Mouse (Mus musculus) cortical plate, adult 2 months (tissue): ENCODE data around the gene Fsd1. TPM values are rescaled to one million over a fixed set of nuclear protein-coding genes. Genes with fewer than 3 reads are reported as not detected.

ENCODE experiments used
- H3K27ac ChIP-seq: fragments of 200-500 bp; 2 replicates; pipeline ENCODE4 v1.5.1; 2012; ENCODE audit warnings: low read length, control low read depth, inconsistent platforms; ENCODE audit not compliant: insufficient read depth
- H3K4me1 ChIP-seq: fragments of 200-500 bp; 2 replicates; pipeline ENCODE4 v1.6.1; 2011; ENCODE audit warnings: low read length; ENCODE audit not compliant: control insufficient read depth, insufficient read depth
- H3K4me3 ChIP-seq: fragments of 200-500 bp; 2 replicates; pipeline ENCODE4 v1.5.1; 2011; ENCODE audit warnings: mild to moderate bottlenecking, low read length, control low read depth; ENCODE audit not compliant: insufficient read depth
- CTCF ChIP-seq: fragments of 200-500 bp; IDR thresholded peaks from 2 replicates; pipeline ENCODE4 v1.5.1; 2011; ENCODE audit warnings: mild to moderate bottlenecking, control low read depth, low read length; ENCODE audit not compliant: insufficient read depth; ENCODE audit errors: extremely low read depth
- POLR2A ChIP-seq: fragments of 200-500 bp; IDR thresholded peaks from 2 replicates; pipeline ENCODE4 v1.6.1; 2011; ENCODE audit warnings: mild to moderate bottlenecking, low read length, control low read depth; ENCODE audit not compliant: insufficient read depth; ENCODE audit errors: extremely low read depth
- polyA plus RNA-seq: library from polyadenylated mRNA; depleted of rRNA; stranded (reverse); fragments of >200 nt; gene quantifications from 2 replicates; pipeline ENCODE4 v1.2.3, GENCODE M21; 2012; rRNA removed

Fsd1 gene
- polyA plus RNA-seq, 1 experiment, result 76.7 TPM

DNA sequence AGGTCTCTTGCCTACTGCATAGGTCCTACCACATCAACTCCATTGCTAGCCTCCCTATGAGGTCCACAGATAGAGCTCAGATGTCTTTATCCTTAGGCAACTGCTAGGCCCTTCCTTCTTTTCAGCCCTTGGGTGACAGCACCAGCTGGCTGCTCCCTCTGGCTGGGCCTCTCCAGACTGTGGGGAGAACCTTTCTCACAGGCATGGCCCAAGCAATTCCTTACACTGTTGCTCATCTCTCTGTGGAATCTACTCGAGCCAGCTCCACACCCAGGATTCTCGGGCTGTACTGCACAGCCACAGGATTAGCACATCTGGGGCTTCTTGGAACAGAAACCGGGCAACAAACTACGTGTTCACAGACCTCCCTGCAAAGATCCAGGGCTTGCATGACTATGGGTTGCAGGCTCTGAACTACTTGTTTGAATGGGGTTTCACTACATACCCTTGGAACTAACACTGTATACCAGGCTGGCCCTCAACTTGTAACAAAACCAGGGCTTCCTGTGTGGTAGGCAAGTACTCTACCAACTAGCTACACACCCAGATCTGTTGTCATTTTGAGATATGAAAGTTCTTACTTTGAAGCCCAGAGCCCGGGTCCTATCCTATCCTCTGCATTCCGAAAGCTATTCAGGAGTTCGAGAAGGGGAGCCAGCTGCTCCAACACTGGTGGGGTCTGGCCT, 47.9 kb downstream of the Fsd1 start:
- Histone ChIP-seq H3K27ac (no peak overlapping the region), H3K4me1 (peaks cover 13% of the 10 kb centered on the region), H3K4me3 (no peak overlapping the region)
- TF ChIP-seq CTCF, result no peak
- TF ChIP-seq POLR2A, result no peak

GRCm38 (mm10) chr17:56034726-56035100, 48.4 kb downstream of the Fsd1 start:
- H3K4me1 ChIP-seq, result peaks cover 10% of the 10 kb centered on the region
- H3K27ac ChIP-seq, result no peak overlapping the region
- no peak for TF ChIP-seq CTCF
- TF ChIP-seq POLR2A, result no peak
- no peak overlapping the region for H3K4me3 ChIP-seq

- Histone ChIP-seq H3K27ac (no peak overlapping the region), H3K4me1 (peaks cover 10% of the 10 kb centered on the region), H3K4me3 (peak overlapping the region; percentile 58)
- TF ChIP-seq CTCF (no peak), POLR2A (no peak)
These were observed 48.9 kb downstream of the Fsd1 start for GRCm38 (mm10) chr17:56035216-56035615.

- H3K4me1 ChIP-seq, result peaks cover 4% of the 10 kb centered on the region
- peak within 1 kb of the TSS; percentile 74 for H3K27ac ChIP-seq
- TF ChIP-seq POLR2A, result peak; percentile 70; the same call in 1 of the 2 replicates
- TF ChIP-seq CTCF, result peak; percentile 94
- peak within 1 kb of the TSS; percentile 58 for H3K4me3 ChIP-seq
These were observed 50.0 kb downstream of the Fsd1 start, which contains the start of gene Sh3gl1 for GRCm38 (mm10) chr17:56036176-56036900. TSS of gene Sh3gl1 (minus strand) at chr17:56036635.

DNA sequence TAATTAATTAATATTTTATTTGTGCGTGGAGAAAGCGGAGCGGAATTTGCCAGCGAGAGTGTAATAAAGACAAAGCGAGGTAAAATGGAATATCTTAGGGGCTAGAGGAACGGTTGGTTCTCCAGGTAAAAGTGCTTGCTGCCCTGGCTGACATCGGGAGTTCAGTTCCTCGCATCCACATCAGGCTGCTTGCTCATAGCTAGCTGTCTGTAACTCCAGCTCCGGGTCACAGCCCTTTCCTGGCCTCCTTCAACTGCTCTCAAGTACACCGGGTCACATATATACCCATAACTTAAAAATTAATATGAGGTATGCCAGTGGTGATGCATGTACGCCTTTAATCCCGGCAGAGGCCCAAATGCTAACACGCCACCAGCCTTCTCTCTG, 50.6 kb downstream of the Fsd1 start:
- TF ChIP-seq CTCF (no peak), POLR2A (no peak)
- peaks cover 4% of the 10 kb centered on the region for H3K4me1 ChIP-seq
- H3K4me3 ChIP-seq, result no peak overlapping the region; the same call in 1 of the 2 replicates
- no peak overlapping the region for H3K27ac ChIP-seq

DNA sequence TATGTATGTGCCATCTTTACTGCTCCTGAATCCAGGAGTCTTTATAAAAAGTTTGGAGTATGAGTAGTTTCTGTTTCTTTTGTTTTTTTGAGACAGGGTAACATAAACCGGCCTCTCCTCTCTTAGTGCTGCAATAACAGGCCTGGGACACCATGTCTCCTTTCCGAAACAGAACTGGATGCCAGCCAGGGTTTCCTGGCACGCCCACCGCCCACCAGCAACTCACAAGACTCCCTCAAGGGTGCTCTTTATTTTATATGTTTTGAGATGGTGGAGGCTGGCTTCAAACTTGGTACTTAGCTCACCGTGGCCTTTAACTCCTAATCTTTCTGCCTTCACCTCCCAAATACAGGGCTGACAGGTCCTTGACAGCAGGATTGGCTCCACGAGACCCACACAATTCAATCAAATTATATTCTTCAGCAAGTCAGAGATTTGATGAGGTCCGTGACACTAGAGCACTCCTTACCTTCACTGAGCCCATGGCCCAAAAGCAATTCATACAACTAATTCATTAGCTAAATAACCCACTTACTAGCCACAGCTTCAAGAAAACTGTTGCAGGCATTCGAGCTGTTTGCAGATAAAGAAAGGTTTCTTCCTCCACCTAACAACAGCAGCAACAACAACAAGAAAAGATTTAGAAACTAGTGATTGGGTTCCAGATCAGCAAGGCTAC, 52.4 kb downstream of the Fsd1 start:
- H3K4me3 ChIP-seq, result no peak overlapping the region
- H3K4me1 ChIP-seq, result peaks cover 2% of the 10 kb centered on the region
- TF ChIP-seq CTCF (no peak), POLR2A (no peak)
- no peak overlapping the region for H3K27ac ChIP-seq

DNA sequence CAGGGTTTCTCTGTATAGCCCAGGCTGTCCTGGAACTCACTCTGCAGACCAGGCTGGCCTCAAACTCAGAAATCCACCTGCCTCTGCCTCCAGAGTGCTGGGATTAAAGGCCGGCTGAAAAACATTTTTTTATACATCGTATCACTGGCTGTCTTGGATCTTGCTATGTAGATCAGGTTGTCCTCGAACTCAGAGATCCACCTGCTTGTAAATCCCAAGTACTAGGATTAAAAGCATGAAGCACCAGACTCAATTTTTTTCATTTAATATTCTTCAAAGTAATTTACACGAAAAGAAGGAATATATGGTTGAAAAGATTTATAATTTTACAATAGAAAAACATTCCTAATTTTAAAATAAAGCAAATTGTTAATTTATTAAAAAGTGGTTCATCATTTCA, 53.0 kb downstream of the Fsd1 start:
- no peak for TF ChIP-seq CTCF
- TF ChIP-seq POLR2A, result no peak
- Histone ChIP-seq H3K4me1 (peaks cover 2% of the 10 kb centered on the region), H3K4me3 (no peak overlapping the region; the same call in 1 of the 2 replicates), H3K27ac (no peak overlapping the region)

GRCm38 (mm10) chr17:56040030-56040856, 53.9 kb downstream of the Fsd1 start, which contains the start of gene Chaf1a:
TSS of gene Chaf1a (plus strand) at chr17:56040439.
- peak within 1 kb of the TSS; percentile 27 for H3K4me3 ChIP-seq
- TF ChIP-seq POLR2A, result no peak
- no peak for TF ChIP-seq CTCF
- no peaks in the 10 kb centered on the region for H3K4me1 ChIP-seq
- no peak within 1 kb of the TSS for H3K27ac ChIP-seq

GRCm38 (mm10) chr17:56040857-56041163, 54.5 kb downstream of the Fsd1 start:
- no peaks in the 10 kb centered on the region for H3K4me1 ChIP-seq
- H3K4me3 ChIP-seq, result peak overlapping the region; percentile 17; the same call in 1 of the 2 replicates
- H3K27ac ChIP-seq, result no peak overlapping the region
- no peak for TF ChIP-seq CTCF
- no peak for TF ChIP-seq POLR2A

Other genes with a start within 250 kb of the Fsd1 start
- 0.13 and 0.15 TPM in 2 replicates for gene Adgre4, start 236.5 kb upstream of the Fsd1 start, polyA plus RNA-seq
- 3.0 and 3.8 TPM in 2 replicates for gene Zfp119a, start 107.6 kb upstream of the Fsd1 start, polyA plus RNA-seq
- 5.6 and 6.0 TPM in 2 replicates for gene Zfp959, start 94.4 kb upstream of the Fsd1 start, polyA plus RNA-seq
- 2.5 and 3.2 TPM in 2 replicates for gene Zfp119b, start 37.0 kb upstream of the Fsd1 start, polyA plus RNA-seq
- gene Ebi3, start 33.9 kb upstream of the Fsd1 start, polyA plus RNA-seq, result 2.1 and 2.3 TPM in 2 replicates
- 9.1 and 11.0 TPM in 2 replicates for gene Yju2, start 27.4 kb upstream of the Fsd1 start, polyA plus RNA-seq
- gene Shd, start 16.0 kb upstream of the Fsd1 start, polyA plus RNA-seq, result 74.8 and 83.5 TPM in 2 replicates
- 6.0 TPM in 2 replicates for gene Stap2, start 19.1 kb downstream of the Fsd1 start, polyA plus RNA-seq
- 142 and 154 TPM in 2 replicates for gene Mpnd, start 19.2 kb downstream of the Fsd1 start, polyA plus RNA-seq
- 56.5 and 59.4 TPM in 2 replicates for gene Sh3gl1, start 50.1 kb downstream of the Fsd1 start, polyA plus RNA-seq
- 2.6 and 2.8 TPM in 2 replicates for gene Chaf1a, start 53.9 kb downstream of the Fsd1 start, polyA plus RNA-seq
- 109 and 120 TPM in 2 replicates for gene Ubxn6, start 88.5 kb downstream of the Fsd1 start, polyA plus RNA-seq
- 126 and 148 TPM in 2 replicates for gene Hdgfl2, start 93.1 kb downstream of the Fsd1 start, polyA plus RNA-seq
- 0.73 and 1.2 TPM in 2 replicates for gene Plin4, start 123.3 kb downstream of the Fsd1 start, polyA plus RNA-seq
- gene Plin5, start 131.1 kb downstream of the Fsd1 start, polyA plus RNA-seq, result 0.55 and 0.67 TPM in 2 replicates
- 2.6 and 3.1 TPM in 2 replicates for gene Lrg1, start 135.5 kb downstream of the Fsd1 start, polyA plus RNA-seq
- 87.3 and 88.9 TPM in 2 replicates for gene Sema6b, start 153.8 kb downstream of the Fsd1 start, polyA plus RNA-seq
- gene Tnfaip8l1, start 176.0 kb downstream of the Fsd1 start, polyA plus RNA-seq, result 7.5 and 8.5 TPM in 2 replicates
- gene Mydgf, start 197.4 kb downstream of the Fsd1 start, polyA plus RNA-seq, result 43.3 and 45.8 TPM in 2 replicates
- 51.2 and 52.0 TPM in 2 replicates for gene Dpp9, start 232.4 kb downstream of the Fsd1 start, polyA plus RNA-seq